Mouse (Mus musculus) right cerebral cortex, postnatal 36 days (tissue): ENCODE data around the gene Dapk3.
"Not testable (repeated sequence)": the region's sequence is repeated elsewhere in the genome, so short reads cannot be mapped to it uniquely, and the experiment has no call there.

Source experiments
- DNase-seq, 2 experiments: peaks; one replicate each; pipeline ENCODE4 v3.0.0; 2022; ENCODE audit warnings: low spot score in 2 of 2, mixed read lengths in 1 of 2

Dapk3 gene

GRCm38 (mm10) chr10:81145778-81146177 lies 37.0 kb upstream of the Dapk3 start:
- no peak for DNase-seq

GRCm38 (mm10) chr10:81146296-81146695 lies 36.5 kb upstream of the Dapk3 start:
- no peak for DNase-seq

- DNase-seq, result no peak
Observed at GRCm38 (mm10) chr10:81151261-81151660, 31.5 kb upstream of the Dapk3 start.

- no peak for DNase-seq
Observed at GRCm38 (mm10) chr10:81152609-81153008, 30.2 kb upstream of the Dapk3 start.

GRCm38 (mm10) chr10:81154313-81154712 lies 28.5 kb upstream of the Dapk3 start:
- no peak for DNase-seq

- DNase-seq, result no peak
Observed at GRCm38 (mm10) chr10:81154736-81155135, 28.1 kb upstream of the Dapk3 start.

- DNase-seq, result no peak
Observed at GRCm38 (mm10) chr10:81161602-81162317, 21.0 kb upstream of the Dapk3 start.

- DNase-seq, result no peak
Observed at GRCm38 (mm10) chr10:81162318-81162652, 20.5 kb upstream of the Dapk3 start.

- DNase-seq, result no peak
Observed at GRCm38 (mm10) chr10:81165118-81165517, 17.7 kb upstream of the Dapk3 start.

GRCm38 (mm10) chr10:81167200-81168086 lies 15.4 kb upstream of the Dapk3 start, which contains the start of gene Pias4:
TSS of gene Pias4 (minus strand) at chr10:81167923.
- DNase-seq, result peak; percentile 100

- no peak for DNase-seq
Observed at GRCm38 (mm10) chr10:81168087-81168431, 14.7 kb upstream of the Dapk3 start.

GRCm38 (mm10) chr10:81168521-81169244 lies 14.1 kb upstream of the Dapk3 start:
- DNase-seq, result peak; percentile 68 to 75

GRCm38 (mm10) chr10:81169411-81169900 lies 13.3 kb upstream of the Dapk3 start:
- DNase-seq, result not testable (repeated sequence)

- peak; percentile 65 to 77 for DNase-seq
Observed at GRCm38 (mm10) chr10:81173132-81173531, 9.7 kb upstream of the Dapk3 start.

- DNase-seq, result peak; percentile 74
Observed at GRCm38 (mm10) chr10:81174617-81175344, 8.0 kb upstream of the Dapk3 start.

GRCm38 (mm10) chr10:81175345-81175701 lies 7.5 kb upstream of the Dapk3 start:
- DNase-seq, result not testable (repeated sequence)

GRCm38 (mm10) chr10:81175936-81176465 lies 6.8 kb upstream of the Dapk3 start:
- DNase-seq, result no peak

GRCm38 (mm10) chr10:81176466-81177271 lies 6.1 kb upstream of the Dapk3 start, which contains the start of gene Eef2:
TSS of gene Eef2 (plus strand) at chr10:81176631.
- peak; percentile 96 to 98 for DNase-seq

GRCm38 (mm10) chr10:81177491-81177925 lies 5.3 kb upstream of the Dapk3 start:
- DNase-seq, result no peak
